Mouse (Mus musculus): Measurements from ENCODE around the gene Golga1. TPM values are rescaled to one million over a fixed set of nuclear protein-coding genes. Genes with fewer than 3 reads are reported as not detected.

The Golga1 gene
- polyA plus RNA-seq, 1 experiment from 2014 or later = 38.3 TPM

DNA sequence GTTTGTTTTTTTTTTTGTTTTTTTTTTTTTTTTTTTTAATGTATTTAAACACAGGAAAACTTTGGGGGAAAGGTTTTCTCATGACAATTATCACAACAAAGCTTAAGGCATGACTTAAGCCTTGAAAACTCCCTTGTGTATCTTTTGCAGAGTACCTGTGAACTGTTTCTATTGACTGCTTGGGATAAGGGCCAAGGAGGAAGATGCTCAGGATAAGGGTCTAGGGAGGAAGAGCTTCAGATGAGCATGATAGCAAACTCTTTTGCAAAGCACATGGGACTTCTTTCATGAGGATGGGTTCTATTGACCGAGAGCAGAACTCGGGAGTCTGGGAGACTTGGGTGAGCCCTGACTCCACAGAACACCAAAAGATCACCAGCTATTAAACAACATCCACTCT is 95.7 kb downstream of the Golga1 start:
- no peak for ATAC-seq
- H3K4me3 ChIP-seq = no peak overlapping the region
- no peaks in the 10 kb centered on the region for H3K9me3 ChIP-seq (replicated peaks)
- H3K36me3 ChIP-seq (ENCODE audit: poor library complexity, severe bottlenecking) = no peaks in the 10 kb centered on the region
- no peak overlapping the region for H3K4me2 ChIP-seq
- 98% methylated on average over 2 of the region's 2 CpGs for WGBS
- no peak overlapping the region for H3K9ac ChIP-seq
- no peaks in the 10 kb centered on the region for H3K27me3 ChIP-seq
- no peak overlapping the region for H3K27ac ChIP-seq
- H3K4me1 ChIP-seq = no peaks in the 10 kb centered on the region

Other genes starting within 250 kb of the Golga1 start
- 1.0 and 1.5 TPM in 2 replicates for gene Nr6a1, start 137.9 kb downstream of the Golga1 start, polyA plus RNA-seq (2015; fragmentation: Nextera tagmentation; extraction: Ambion mirVana)
- gene Olfml2a, start 133.6 kb downstream of the Golga1 start, polyA plus RNA-seq (2015; fragmentation: Nextera tagmentation; extraction: Ambion mirVana) = 0.91 and 1.1 TPM in 2 replicates
- 1.6 and 2.1 TPM in 2 replicates for gene Wdr38, start 68.1 kb downstream of the Golga1 start, polyA plus RNA-seq (2015; fragmentation: Nextera tagmentation; extraction: Ambion mirVana)
- gene Arpc5l, start 60.2 kb downstream of the Golga1 start, polyA plus RNA-seq (2015; fragmentation: Nextera tagmentation; extraction: Ambion mirVana) = 138 and 148 TPM in 2 replicates
- gene Rpl35, start 59.9 kb downstream of the Golga1 start, polyA plus RNA-seq (2015; fragmentation: Nextera tagmentation; extraction: Ambion mirVana) = 803 and 1,001 TPM in 2 replicates
- 17.0 and 18.5 TPM in 2 replicates for gene Scai, start 125.2 kb upstream of the Golga1 start, polyA plus RNA-seq (2015; fragmentation: Nextera tagmentation; extraction: Ambion mirVana)
- gene Ppp6c, start 160.9 kb upstream of the Golga1 start, polyA plus RNA-seq (2015; fragmentation: Nextera tagmentation; extraction: Ambion mirVana) = 76.4 and 79.7 TPM in 2 replicates